Mouse (Mus musculus) adrenal gland, postnatal 14 days (tissue): Measurements from ENCODE around the gene Rtp2. TPM values are rescaled to one million over a fixed set of nuclear protein-coding genes. Genes with fewer than 3 reads are reported as not detected.

Experiments
- DNase-seq: peaks from one replicate; pipeline ENCODE4 v3.0.0; 2021; ENCODE audit warnings: mixed read lengths
- total RNA-seq: library from RNA; stranded (reverse); gene quantifications from 2 replicates; pipeline ENCODE4 v1.2.3, GENCODE M21; 2021

The Rtp2 gene
- total RNA-seq, 1 experiment from 2014 or later: not detected

GRCm38 (mm10) chr16:23887910-23888579 lies 44.1 kb downstream of the Rtp2 start:
- no peak for DNase-seq

DNA sequence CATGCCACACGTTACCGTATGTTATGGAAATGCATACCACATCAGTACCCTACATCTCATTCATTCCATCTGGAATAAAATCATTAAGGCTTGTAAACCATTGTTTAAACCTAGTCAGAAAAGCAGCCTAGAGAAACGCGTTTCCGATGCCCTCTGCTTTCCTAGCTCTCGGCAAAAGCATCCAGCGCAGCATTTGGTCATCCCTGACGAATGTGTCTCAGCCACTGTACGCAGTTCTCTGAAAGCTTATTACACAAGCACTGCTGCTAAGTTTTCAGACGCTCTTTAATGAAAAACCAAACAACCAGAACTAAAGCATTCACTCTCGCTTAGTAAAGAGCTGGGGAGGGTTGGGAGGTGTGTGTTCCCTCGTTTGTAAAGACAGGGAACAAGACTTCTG lies 47.1 kb downstream of the Rtp2 start:
- DNase-seq: no peak

Other genes with a start within 250 kb of the Rtp2 start
- gene Sst, start 41.4 kb downstream of the Rtp2 start, total RNA-seq: not detected in 2 replicates
- gene Gm37419, start 56.1 kb upstream of the Rtp2 start, total RNA-seq: not detected in 2 replicates
- 48.4 and 72.0 TPM in 2 replicates for gene Bcl6, start 56.5 kb upstream of the Rtp2 start, total RNA-seq